Mouse (Mus musculus): ENCODE measurements around the gene Gdf1.

- TF ChIP-seq CTCF (IDR thresholded peaks at IDR 0.05; ENCODE audit: low read depth) (no peak), EP300 (IDR thresholded peaks at IDR 0.05; ENCODE audit: low read depth) (no peak)
Measured at GRCm38 (mm10) chr8:70344279-70344678, 14.7 kb downstream of the Gdf1 start.
